Mouse (Mus musculus) monocyte, adult 2 months (primary cell): ENCODE results near the gene Gm4985.
"Not testable (repeated sequence)": the region's sequence is repeated elsewhere in the genome, so short reads cannot be mapped to it uniquely, and the experiment has no call there.

Source experiments
- DNase-seq, 2 experiments: peaks; one replicate each; pipeline ENCODE4 v3.0.0; 2022; ENCODE audit warnings: low spot score in 2 of 2, low read depth in 1 of 2

Gene Gm4985

GRCm38 (mm10) chrX:23958834-23959233 lies at the start of gene Gm4985:
Gm4985 (minus strand) TSS chrX:23958934.
- DNase-seq: not testable (repeated sequence)

GRCm38 (mm10) chrX:23954161-23954560 lies 4.6 kb downstream of the Gm4985 start:
- no peak for DNase-seq
